Mouse (Mus musculus) CH12.LX (cell line): ENCODE results near the gene Thnsl1.

Experiments used
- BHLHE40 ChIP-seq: IDR thresholded peaks from 2 replicates; pipeline ENCODE4 v1.6.1; 2011; ENCODE audit warnings: mild to moderate bottlenecking, low read depth, low read length, improper control_type of control experiment
- CTCF ChIP-seq, 2 experiments: IDR thresholded peaks in 1 of 2; conservative IDR thresholded peaks in 1 of 2; 2 replicates each; pipeline ENCODE4 v1.5.1; 2011 to 2012; ENCODE audit warnings: low read depth in 2 of 2, low read length in 2 of 2, improper control_type of control experiment in 1 of 2, inconsistent platforms in 1 of 2, mild to moderate bottlenecking in 1 of 2, moderate library complexity in 1 of 2
- E2F4 ChIP-seq: IDR thresholded peaks from 2 replicates; pipeline ENCODE4 v1.6.1; 2011; ENCODE audit warnings: low read depth, low read length, improper control_type of control experiment; ENCODE audit not compliant: insufficient replicate concordance
- EP300 ChIP-seq: IDR thresholded peaks from 2 replicates; pipeline ENCODE4 v1.6.1; 2011; ENCODE audit warnings: low read length, improper control_type of control experiment
- GABPA ChIP-seq: IDR thresholded peaks from 2 replicates; pipeline ENCODE4 v1.6.1; 2012; ENCODE audit warnings: low read depth, low read length, improper control_type of control experiment, inconsistent platforms; ENCODE audit not compliant: insufficient replicate concordance
- HCFC1 ChIP-seq: IDR thresholded peaks from 2 replicates; pipeline ENCODE4 v1.6.1; 2012; ENCODE audit warnings: low read depth, mild to moderate bottlenecking, inconsistent platforms, low read length, improper control_type of control experiment
- JUND ChIP-seq: conservative IDR thresholded peaks from 2 replicates; pipeline ENCODE4 v1.6.1; 2011; ENCODE audit warnings: low read depth, low read length, improper control_type of control experiment
- MEF2A ChIP-seq: IDR thresholded peaks from 2 replicates; pipeline ENCODE4 v1.6.1; 2014; ENCODE audit warnings: low read depth, mild to moderate bottlenecking, inconsistent platforms, low read length, improper control_type of control experiment, borderline replicate concordance
- MYC ChIP-seq: IDR thresholded peaks from 2 replicates; pipeline ENCODE4 v1.6.1; 2011; ENCODE audit warnings: low read depth, mild to moderate bottlenecking, improper control_type of control experiment, low read length
- POLR2A ChIP-seq: IDR thresholded peaks from 2 replicates; pipeline ENCODE4 v1.6.1; 2011; ENCODE audit warnings: low read depth, mild to moderate bottlenecking, improper control_type of control experiment, low read length
- TCF12 ChIP-seq: IDR thresholded peaks from 2 replicates; pipeline ENCODE4 v1.6.1; 2014; ENCODE audit warnings: low read depth, mild to moderate bottlenecking, inconsistent platforms, low read length, improper control_type of control experiment
- USF1 ChIP-seq: IDR thresholded peaks from 2 replicates; pipeline ENCODE4 v1.6.1; 2014; ENCODE audit warnings: low read depth, mild to moderate bottlenecking, inconsistent platforms, low read length, improper control_type of control experiment
- ZNF384 ChIP-seq: IDR thresholded peaks from 2 replicates; pipeline ENCODE4 v1.6.1; 2012; ENCODE audit warnings: low read depth, low read length, improper control_type of control experiment, inconsistent platforms

GRCm38 (mm10) chr2:21202754-21203153, 2.8 kb upstream of the Thnsl1 start:
- TF ChIP-seq USF1, result no peak
- no peak for TF ChIP-seq MYC
- TF ChIP-seq CTCF (conservative IDR thresholded peaks at IDR 0.05 in 1 of 2, IDR thresholded peaks at IDR 0.05 in 1 of 2; ENCODE audit: low read depth in 2 of 2, low read length in 2 of 2), result no peak
- TF ChIP-seq JUND, result no peak
- no peak for TF ChIP-seq EP300
- no peak for TF ChIP-seq MEF2A
- TF ChIP-seq BHLHE40, result no peak
- TF ChIP-seq TCF12, result no peak
- TF ChIP-seq POLR2A, result no peak
- no peak for TF ChIP-seq GABPA
- TF ChIP-seq E2F4, result no peak
- no peak for TF ChIP-seq HCFC1
- no peak for TF ChIP-seq ZNF384
